Mouse (Mus musculus) gastrocnemius, postnatal 36 days (tissue): ENCODE results near the gene Rc3h2. TPM values are rescaled to one million over a fixed set of nuclear protein-coding genes. Genes with fewer than 3 reads are reported as not detected.
A peak's percentile ranks its signal among the peaks of the same experiment; 100 is the strongest.

ENCODE experiments used
- DNase-seq, 2 experiments: peaks; one replicate each; pipeline ENCODE4 v3.0.0; 2022
- intact Hi-C: fragments of 180-260 bp; cut with DNase I; formaldehyde crosslinking; loops from one replicate; pipeline ENCODE4 v1.15.1; 2025
- long read RNA-seq, 2 experiments: library from polyadenylated mRNA; stranded (forward); transcript quantifications; one replicate each; pipeline ENCODE4 v2.0.0; 2021
- total RNA-seq, 2 experiments: library from RNA; stranded (reverse); gene quantifications; 2 replicates each; pipeline ENCODE4 v1.2.3; 2021

The Rc3h2 gene
- total RNA-seq: 10 to 100 TPM; 39.3 to 41.5 TPM
- long read RNA-seq, experiment 1, partial matches to known transcripts: 0 of 29 reads
- long read RNA-seq, experiment 1, other reads (novel, unspliced or antisense): 29 of 29 reads
- long read RNA-seq, experiment 2, partial matches to known transcripts: 0 of 30 reads
- long read RNA-seq, experiment 2, other reads (novel, unspliced or antisense): 30 of 30 reads

DNA sequence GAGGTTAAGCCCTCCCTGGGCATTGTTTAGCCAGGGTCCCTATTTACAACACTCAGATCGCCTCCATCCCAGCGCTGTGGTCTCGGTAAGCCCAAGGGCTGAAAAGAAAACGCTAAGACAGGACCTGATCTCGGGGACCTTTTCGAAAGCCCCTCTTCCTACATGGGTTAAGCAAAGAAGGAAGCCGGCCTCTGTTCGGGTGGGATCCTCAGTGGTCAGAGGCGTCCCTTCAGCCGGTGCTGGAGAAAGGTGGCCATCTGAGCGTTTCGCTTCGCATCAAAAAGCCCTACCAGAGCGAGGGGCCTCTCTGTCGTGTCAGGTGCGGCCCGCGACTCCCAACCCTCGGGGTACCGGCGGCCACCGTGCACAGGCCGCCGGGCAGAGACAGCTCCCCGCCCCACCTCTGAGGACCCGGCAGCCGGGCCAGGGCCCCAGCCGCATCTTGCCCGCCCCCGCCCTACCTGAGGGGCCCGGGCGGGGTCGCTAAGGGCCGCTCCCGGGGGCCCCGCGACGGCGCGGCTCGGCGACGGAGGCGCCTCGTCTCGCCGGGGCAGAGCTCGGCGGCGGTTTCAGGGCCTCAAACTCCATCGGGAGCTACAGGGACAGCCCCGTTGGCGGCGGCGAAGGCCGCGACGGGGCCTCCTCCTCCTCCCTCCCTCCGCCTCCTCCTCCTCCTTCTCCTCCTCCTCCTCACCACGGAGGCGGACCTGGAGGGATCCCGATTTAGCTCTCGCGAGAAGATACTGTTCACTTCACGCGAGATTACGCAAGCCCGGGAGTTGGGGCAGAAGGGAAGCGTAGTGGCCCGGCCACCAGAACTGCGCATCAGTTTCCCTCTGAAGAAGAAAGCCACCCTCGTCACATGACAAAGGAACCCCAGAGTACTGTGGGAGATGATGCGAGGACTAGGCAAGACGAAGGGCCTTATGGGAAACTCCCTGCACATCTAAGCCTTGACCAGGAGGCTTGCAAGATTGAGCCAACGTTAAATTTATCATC, at the start of gene Rc3h2:
Gene Rc3h2, minus strand, starts transcription at position 598 of the 999 bp plus-strand sequence.
- intact Hi-C loops: no loop called here
- DNase-seq: peak; percentile 88 to 91

GRCm38 (mm10) chr2:37466266-37466665, 43.6 kb upstream of the Rc3h2 start:
- intact Hi-C loops: no loop called here
- DNase-seq: no peak

- DNase-seq: no peak
- intact Hi-C loops: no loop called here
Measured at GRCm38 (mm10) chr2:37460707-37461106, 38.0 kb upstream of the Rc3h2 start.

GRCm38 (mm10) chr2:37452376-37452760, 29.7 kb upstream of the Rc3h2 start:
- intact Hi-C loops: no loop called here
- DNase-seq: no peak

DNA sequence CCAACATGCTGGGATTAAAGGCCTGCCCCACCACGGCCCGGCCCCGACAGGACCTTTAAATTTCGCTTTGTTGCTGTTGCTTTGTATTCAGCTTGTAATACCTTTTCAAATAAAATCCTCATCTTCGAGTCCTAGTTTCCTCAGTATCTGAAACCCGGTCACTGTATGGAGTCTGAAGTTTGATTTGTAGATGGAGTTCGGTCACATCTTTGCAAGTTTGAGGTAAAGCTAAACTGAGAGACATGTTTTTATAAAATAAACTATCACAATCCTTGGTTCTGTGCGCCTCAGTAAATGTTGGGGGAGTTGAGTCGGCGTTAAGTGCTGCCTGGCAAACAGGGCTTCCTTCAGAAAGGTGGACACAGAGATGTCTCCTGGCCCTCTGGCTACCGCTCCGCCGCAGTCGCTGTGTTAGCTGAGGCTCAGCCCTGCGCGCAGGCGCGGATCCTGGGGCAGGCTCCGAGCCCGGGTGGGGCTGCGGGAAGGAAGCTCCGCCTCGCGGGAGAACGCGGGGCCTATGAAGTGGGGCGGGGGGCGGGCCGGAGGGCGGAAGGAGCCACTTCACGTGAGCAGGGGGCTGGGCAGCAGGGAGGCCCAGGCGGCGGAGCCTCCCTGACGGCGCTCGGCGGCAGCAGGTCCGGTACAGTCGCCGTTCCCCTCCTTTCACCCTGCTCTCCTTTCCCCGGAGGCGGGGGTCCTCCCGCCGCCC, 29.1 kb upstream of the Rc3h2 start:
- intact Hi-C loops: no loop called here
- DNase-seq: peak; percentile 88 to 93

DNA sequence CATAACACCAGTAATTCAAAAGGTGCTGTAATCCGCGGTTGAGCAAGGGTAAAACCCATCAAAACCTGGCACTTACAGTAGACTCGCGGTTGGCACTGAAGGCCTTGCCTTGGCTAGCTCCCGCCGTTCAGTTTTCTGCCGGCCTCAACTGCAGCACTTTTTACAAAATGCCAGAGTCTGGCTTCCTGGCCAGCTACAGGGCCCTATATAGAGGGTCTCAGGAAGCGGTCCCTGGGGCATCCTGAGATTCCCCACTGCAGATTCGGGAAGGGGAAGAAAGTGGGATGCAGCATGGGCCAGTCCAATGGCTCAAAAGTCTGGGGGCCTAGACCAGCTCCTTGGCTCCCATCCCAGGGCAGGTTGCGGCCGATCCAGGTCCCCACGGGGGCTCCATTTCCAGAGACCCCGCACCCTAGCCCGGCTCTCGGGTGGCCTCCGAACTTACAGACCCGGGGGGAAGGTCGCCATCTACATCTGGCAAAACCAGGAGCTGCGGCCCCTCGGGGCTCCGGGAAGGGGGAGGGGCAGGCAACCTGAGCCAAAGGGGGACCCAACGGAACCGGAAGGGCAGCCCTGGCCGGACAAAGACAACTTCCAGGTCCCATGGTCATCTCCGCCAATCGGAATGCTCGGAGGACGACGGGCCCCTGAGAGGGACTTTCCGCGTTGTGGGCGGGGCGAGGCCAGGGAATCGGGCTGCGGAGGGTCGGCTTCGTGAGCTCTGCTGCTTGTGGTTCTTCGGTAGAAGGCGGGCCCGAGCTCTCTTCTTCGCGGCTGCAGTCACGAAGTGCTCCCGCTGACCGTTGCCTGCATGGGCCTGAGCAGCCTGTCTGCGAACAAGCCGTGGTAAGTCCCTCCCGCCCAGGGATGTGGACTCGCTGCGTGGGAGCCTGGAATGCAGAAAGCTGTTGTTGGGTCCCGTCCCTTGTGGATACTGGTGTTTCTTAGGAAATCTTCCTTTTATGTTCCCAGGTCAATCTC, 20.2 kb upstream of the Rc3h2 start, which contains the start of the genes Zbtb26, Zbtb6 and Rabgap1:
Gene Zbtb26, minus strand, starts transcription at position 525 of the 981 bp plus-strand sequence.
Gene Zbtb6, minus strand, starts transcription at position 561 of the 981 bp plus-strand sequence.
Gene Rabgap1, plus strand, starts transcription at position 669 of the 981 bp plus-strand sequence.
- peak; percentile 90 to 93 for DNase-seq
- intact Hi-C loops: no loop called here

GRCm38 (mm10) chr2:37431609-37432008, 8.9 kb upstream of the Rc3h2 start:
- intact Hi-C loops: no loop called here
- no peak for DNase-seq

DNA sequence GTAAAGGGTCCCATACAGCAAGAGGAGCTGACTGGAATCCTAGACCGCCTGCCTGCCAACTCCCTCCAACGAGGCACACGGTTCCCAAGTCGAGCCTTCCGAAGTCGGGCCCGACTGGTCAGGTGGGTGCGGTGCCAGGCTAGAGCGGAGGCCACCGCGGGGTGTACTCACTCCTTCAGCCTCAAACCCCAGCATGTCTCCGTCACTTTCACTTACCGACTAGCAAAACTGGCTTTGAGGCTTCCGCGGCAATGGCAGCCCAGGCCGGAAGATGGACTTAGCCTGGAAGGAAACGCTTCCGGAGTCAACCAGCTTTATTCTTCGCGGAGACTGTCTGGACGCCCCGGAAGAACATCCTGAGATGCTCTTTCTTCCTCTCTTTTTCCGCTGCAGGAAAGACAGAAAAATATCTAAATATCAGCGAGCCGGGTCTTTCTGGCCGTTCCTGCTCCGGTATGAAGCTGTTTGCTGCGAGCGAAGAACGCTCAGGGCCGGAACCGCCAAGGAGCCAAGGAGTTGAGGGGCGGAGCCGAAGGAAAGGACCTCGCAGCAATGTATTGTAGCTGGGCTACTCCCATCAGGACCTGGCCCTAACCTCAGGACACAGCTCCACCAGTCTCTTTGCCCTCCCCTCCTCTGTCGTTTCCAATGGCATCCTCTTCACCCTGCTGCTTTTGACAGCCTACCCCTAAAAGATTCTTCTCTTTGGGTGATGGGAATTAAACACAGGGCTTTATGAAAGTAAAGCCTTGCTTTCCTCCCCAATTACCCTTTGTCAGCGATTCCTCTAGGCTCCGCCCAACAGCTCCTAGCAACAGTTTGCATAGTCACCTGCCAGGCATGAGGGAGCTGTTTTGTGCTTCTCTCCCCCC, 8.1 kb upstream of the Rc3h2 start:
- intact Hi-C loops: no loop called here
- DNase-seq: peak; percentile 56 to 67

- DNase-seq: no peak
- intact Hi-C loops: no loop called here
Measured at GRCm38 (mm10) chr2:37423671-37424070, 968 bp upstream of the Rc3h2 start.

DNA sequence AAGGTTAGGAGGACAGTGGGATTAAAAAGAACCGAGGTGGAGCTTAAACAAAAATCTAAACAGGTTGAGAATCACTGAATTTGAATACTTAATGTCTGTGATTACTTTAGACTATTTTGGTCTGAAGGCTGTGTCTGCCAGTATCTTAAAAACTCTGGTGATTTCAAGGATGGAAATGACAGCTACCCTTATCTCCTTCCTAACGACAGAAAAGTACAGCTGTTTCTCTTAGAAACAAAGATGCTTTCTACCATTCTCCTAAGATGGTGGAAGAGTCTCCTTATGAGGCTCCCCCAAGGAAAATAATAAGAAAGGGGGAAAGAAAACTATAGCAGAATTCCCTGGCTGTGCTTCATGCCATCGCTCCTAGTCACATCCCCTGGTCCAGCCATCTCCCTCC, 800 bp downstream of the Rc3h2 start:
- intact Hi-C loops: no loop called here

DNA sequence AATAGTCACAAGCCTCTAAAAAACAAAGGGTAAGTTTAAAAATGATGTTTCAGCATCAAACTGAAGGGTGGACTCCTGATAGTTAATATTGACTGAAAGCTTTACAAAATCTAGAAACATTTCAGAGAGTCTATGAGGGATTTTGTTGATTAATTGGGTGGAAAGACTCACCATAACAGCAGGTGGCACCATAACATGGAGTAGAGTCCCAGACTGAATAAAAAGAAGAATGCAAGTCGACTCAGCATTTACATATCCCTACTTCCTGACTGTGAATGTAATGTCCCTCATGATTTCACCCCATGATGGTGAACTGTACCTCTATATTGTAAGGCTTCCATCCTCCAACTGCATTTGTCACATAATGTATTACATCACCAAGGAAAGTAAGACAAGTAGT, 27.2 kb downstream of the Rc3h2 start:
- intact Hi-C loops: no loop called here
- no peak for DNase-seq

More for the DNA sequence above, 800 bp downstream of the Rc3h2 start:
- no peak for DNase-seq

DNA sequence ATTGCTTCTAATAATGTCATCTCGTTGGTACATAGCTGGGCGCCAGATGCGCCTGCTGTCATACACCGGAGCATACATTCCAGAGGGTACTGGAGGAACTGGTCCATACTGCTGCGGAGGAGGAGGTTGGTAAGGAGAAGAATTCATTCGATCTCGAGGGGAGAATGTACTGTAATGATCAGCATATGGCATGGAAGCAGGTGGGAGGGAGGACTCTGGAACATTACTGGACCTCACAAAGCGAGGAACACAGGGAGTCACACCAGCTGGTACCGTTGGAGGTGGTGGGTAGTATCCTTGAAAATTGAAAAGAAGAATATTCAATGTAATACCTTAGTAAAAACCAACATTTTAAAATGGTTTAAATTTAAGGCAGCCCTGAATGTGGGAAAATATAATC, 39.8 kb downstream of the Rc3h2 start:
- intact Hi-C loops: loop anchor here (10.0 kb wide), 1 partner anchor 392 kb away; the partner anchor contains the start of gene Crb2
- DNase-seq: no peak

DNA sequence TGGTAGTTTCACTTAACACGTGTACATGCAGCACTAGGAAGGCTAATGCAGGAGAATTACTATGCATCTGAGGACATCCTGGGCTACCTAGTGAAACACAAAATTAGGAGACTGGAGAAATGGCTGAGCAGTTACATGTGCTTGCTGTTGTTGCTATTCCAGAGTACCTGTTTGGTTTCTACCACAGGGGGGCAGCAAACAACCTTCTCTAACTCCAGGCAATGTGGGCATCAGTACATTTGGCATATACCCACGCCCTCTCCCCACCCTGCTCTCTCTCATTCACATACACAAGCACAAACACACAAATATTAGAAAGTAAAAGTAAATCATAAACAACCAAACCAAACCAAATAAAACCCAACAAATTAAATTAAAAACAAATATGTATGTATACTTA, 42.5 kb downstream of the Rc3h2 start:
- DNase-seq: peak in 1 of 2 experiments; percentile 14
- intact Hi-C loops: loop anchor here (2.0 to 10.0 kb wide), 2 partner anchors 105 to 395 kb away; partner anchors contain the start of gene Crb2

DNA sequence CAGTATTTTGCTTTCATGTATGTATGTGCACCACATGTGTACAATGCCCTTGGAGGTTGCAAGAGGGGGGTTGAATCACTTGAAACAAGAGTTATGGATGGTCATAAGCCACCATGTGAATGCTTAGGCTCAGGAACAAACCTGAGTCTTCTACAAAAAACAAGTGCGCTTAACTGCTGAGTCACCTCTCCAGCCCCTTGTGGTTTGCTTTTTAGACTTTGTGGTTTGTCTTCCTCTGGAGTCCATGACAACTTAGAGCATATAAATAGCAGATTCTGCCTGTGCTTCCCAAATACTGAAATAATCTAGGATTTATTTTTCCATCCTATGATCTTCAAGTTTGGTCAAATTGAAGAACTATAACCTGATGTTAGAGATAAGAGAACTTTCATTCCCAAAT, 46.7 kb downstream of the Rc3h2 start:
- intact Hi-C loops: no loop called here
- no peak for DNase-seq

DNA sequence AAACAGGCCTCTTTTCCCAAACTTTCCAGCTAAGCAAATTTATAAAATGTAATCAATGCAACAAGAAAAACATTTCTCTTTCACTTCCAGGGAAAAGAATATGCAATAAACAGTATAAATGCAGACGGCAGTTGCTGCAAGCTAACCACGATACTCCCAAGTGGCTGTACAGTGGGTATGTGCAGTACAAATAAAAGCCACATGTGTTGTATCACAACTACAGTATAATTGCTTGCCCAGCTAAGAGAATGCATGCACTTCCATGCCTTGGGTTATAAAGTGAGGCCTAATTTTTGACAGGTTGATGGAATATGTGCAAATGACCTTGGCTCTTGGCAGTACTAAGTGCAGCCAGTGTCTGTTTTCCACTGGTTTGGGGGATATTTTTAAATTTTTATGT, 52.1 kb downstream of the Rc3h2 start:
- DNase-seq: no peak
- intact Hi-C loops: no loop called here

DNA sequence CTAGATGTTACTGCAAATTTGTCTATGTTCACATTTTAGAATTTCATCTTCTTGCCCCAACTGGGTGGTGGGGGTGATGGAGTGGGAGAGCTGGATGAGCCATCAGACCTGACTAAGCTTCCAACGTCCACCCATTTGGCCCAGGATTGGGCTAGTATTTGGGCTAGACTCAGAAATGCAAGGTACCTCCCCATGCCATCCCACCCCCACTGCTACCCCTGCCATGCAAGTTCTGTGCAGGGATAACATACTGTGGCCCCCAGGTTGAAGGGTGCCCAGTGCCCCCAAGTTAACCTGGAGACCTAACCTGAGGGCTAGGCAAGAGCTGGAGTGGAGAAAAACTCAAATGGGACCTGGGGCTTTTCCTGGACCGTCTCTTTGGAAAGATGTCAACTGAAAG, 62.8 kb downstream of the Rc3h2 start:
- DNase-seq: no peak
- intact Hi-C loops: no loop called here

GRCm38 (mm10) chr2:37358633-37359540, 63.8 kb downstream of the Rc3h2 start, which contains the start of gene Pdcl:
Gene Pdcl, minus strand, starts transcription at chr2:37359332.
- DNase-seq: peak; percentile 82 to 84
- intact Hi-C loops: no loop called here
